In the genomic region with DNA sequence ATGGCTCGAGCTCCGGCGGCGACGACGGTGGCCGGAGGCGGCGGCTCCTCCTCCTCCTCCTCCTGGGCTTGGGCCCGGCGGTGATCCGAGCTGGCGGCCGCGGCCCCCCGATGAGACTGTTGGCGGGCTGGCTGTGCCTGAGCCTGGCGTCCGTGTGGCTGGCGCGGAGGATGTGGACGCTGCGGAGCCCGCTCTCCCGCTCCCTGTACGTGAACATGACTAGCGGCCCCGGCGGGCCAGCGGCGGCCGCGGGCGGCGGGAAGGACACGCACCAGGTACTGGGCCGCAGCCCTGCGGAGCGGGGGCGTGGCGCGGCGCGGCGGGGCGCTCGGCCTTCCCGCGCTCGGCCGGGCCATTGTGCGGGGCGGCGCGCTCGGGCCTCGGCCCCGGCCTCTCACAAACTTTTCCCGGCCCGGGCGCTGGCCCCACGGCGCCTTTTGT, we compare ENCODE assay signal across 7 mouse cellular contexts. TPM values are rescaled to one million over a fixed set of nuclear protein-coding genes. Genes with fewer than 3 reads are reported as not detected.
A peak's percentile ranks its signal among the peaks of the same experiment; 100 is the strongest.
DNase-seq lines count a peak whose midpoint lies in the region; ATAC-seq and TF ChIP-seq lines count a peak whose summit lies in the region.

No protein-coding gene starts in this region.

- H3K4me1 ChIP-seq in bone marrow, adult 2 months (ENCODE audit: control insufficient read depth, insufficient read depth, low read length), result no peaks in the 10 kb centered on the region; the same call in 1 of the 2 replicates
- H3K4me1 ChIP-seq in embryonic facial prominence, embryonic 10.5 days, result peaks cover 27% of the 10 kb centered on the region
- peaks cover 41% of the 10 kb centered on the region for H3K4me1 ChIP-seq in hindbrain, embryonic 15.5 days (replicated peaks)
- peaks cover 4% of the 10 kb centered on the region; the same call in 1 of the 2 replicates for H3K4me1 ChIP-seq in lung, postnatal 0 days (ENCODE audit: insufficient read depth, low read depth, low read length)

- peaks cover 9% of the 10 kb centered on the region; the same call in 1 of the 2 replicates for H3K36me3 ChIP-seq in embryonic facial prominence, embryonic 10.5 days (replicated peaks)
- H3K36me3 ChIP-seq in hindbrain, embryonic 15.5 days, result no peaks in the 10 kb centered on the region
- no peaks in the 10 kb centered on the region for H3K36me3 ChIP-seq in lung, postnatal 0 days (ENCODE audit: insufficient read depth, low read length)

- TF ChIP-seq EP300 in lung, postnatal 0 days (IDR thresholded peaks at IDR 0.05), result no peak

- intact Hi-C loops in left cerebral cortex, adult 2 months (cut with DNase I), result loop anchor here (5.0 to 10.0 kb wide), 3 partner anchors 52 to 400 kb away; partner anchors contain the start of genes Cdr2, Mfsd13b and Uqcrc2
- intact Hi-C loops in left cerebral cortex, postnatal 4 days (cut with DNase I), result no loop called here

- H3K27ac ChIP-seq in left cerebral cortex, adult 2 months, result peak overlapping the region; percentile 98
- H3K27ac ChIP-seq in bone marrow, adult 2 months (ENCODE audit: control insufficient read depth, insufficient read depth, low read depth, low read length, poor library complexity), result peak overlapping the region; percentile 91
- H3K27ac ChIP-seq in embryonic facial prominence, embryonic 10.5 days (replicated peaks), result peak overlapping the region; percentile 100
- H3K27ac ChIP-seq in hindbrain, embryonic 15.5 days (replicated peaks), result peak overlapping the region; percentile 93
- H3K27ac ChIP-seq in lung, postnatal 0 days (ENCODE audit: low read length), result peak overlapping the region; percentile 91

- WGBS in bone marrow, adult 2 months, result under 1% methylated on average over 63 of the region's 63 CpGs
- under 1% methylated on average over 63 of the region's 63 CpGs for WGBS in embryonic facial prominence, embryonic 10.5 days
- WGBS in hindbrain, embryonic 15.5 days, result under 1% methylated on average over 40 of the region's 63 CpGs
- 0% methylated on average over 29 of the region's 63 CpGs for WGBS in lung, postnatal 0 days

- no peak for TF ChIP-seq POLR2A in bone marrow, adult 2 months (IDR thresholded peaks at IDR 0.05; ENCODE audit: borderline replicate concordance, control insufficient read depth, low read depth, low read length)

- H3K4me2 ChIP-seq in hindbrain, embryonic 15.5 days, result peak overlapping the region; percentile 86
- H3K4me2 ChIP-seq in lung, postnatal 0 days (replicated peaks; ENCODE audit: low read depth, low read length), result peak overlapping the region; percentile 85

- peak overlapping the region; percentile 80 for H3K9ac ChIP-seq in hindbrain, embryonic 15.5 days
- H3K9ac ChIP-seq in lung, postnatal 0 days (replicated peaks; ENCODE audit: low read depth), result peak overlapping the region; percentile 96

- ATAC-seq in hindbrain, embryonic 15.5 days (ENCODE audit: low FRiP score, low read depth), result peak; percentile 84
- peak; percentile 71 for ATAC-seq in lung, postnatal 0 days

- H3K27me3 ChIP-seq in embryonic facial prominence, embryonic 10.5 days (replicated peaks; ENCODE audit: low read depth, poor library complexity, severe bottlenecking), result peaks cover 24% of the 10 kb centered on the region
- 0 out of 2 replicates have a peak, but pooled peaks cover 2% of the 10 kb centered on the region for H3K27me3 ChIP-seq in hindbrain, embryonic 15.5 days
- H3K27me3 ChIP-seq in lung, postnatal 0 days (replicated peaks; ENCODE audit: insufficient read depth, low read length), result no peaks in the 10 kb centered on the region

- peak overlapping the region; percentile 81 for H3K4me3 ChIP-seq in left cerebral cortex, adult 2 months
- peak overlapping the region; percentile 79 for H3K4me3 ChIP-seq in bone marrow, adult 2 months (replicated peaks; ENCODE audit: control insufficient read depth, low read depth, low read length)
- H3K4me3 ChIP-seq in embryonic facial prominence, embryonic 10.5 days, result peak overlapping the region; percentile 91
- peak overlapping the region; percentile 62 for H3K4me3 ChIP-seq in hindbrain, embryonic 15.5 days
- H3K4me3 ChIP-seq in lung, postnatal 0 days (ENCODE audit: low read depth, low read length), result peak overlapping the region; percentile 96

- H3K9me3 ChIP-seq in embryonic facial prominence, embryonic 10.5 days, result no peaks in the 10 kb centered on the region
- no peaks in the 10 kb centered on the region for H3K9me3 ChIP-seq in hindbrain, embryonic 15.5 days
- no peaks in the 10 kb centered on the region for H3K9me3 ChIP-seq in lung, postnatal 0 days (ENCODE audit: low read length)

- TF ChIP-seq CTCF in left cerebral cortex, adult 2 months (IDR thresholded peaks at IDR 0.05), result no peak
- TF ChIP-seq CTCF in bone marrow, adult 2 months (IDR thresholded peaks at IDR 0.05; ENCODE audit: control insufficient read depth, insufficient read depth, low read length), result no peak
- no peak for TF ChIP-seq CTCF in lung, postnatal 0 days (IDR thresholded peaks at IDR 0.05)

- DNase-seq in left cerebral cortex, adult 2 months (ENCODE audit: extremely low spot score in 1 of 2, low spot score in 2 of 2), result peak in 1 of 2 experiments; percentile 67
- no peak for DNase-seq in left cerebral cortex, postnatal 4 days
- DNase-seq in embryonic facial prominence, embryonic 10.5 days (ENCODE audit: low spot score), result no peak
- peak; percentile 36 for DNase-seq in lung, postnatal 0 days (ENCODE audit: low spot score)
- DNase-seq in urinary bladder, postnatal 14 days (ENCODE audit: low spot score), result peak; percentile 48

RNA-seq across cellular contexts. Expression of gene Mettl9, which starts 0.5 kb away (rescaled TPM):
- 10 to 100 TPM; 81.9 to 93.1 TPM for total RNA-seq in left cerebral cortex, adult 2 months (2021)
- 100 to 1,000 TPM; 113 to 139 TPM for total RNA-seq in left cerebral cortex, postnatal 4 days (2021)
- polyA plus RNA-seq in bone marrow, adult 2 months (2011; ENCODE audit: insufficient read depth, insufficient read length, low replicate concordance, missing spikeins), result 22.6 and 48.1 TPM in 2 replicates
- polyA plus RNA-seq in embryonic facial prominence, embryonic 10.5 days (2016; fragmentation: Nextera tagmentation; extraction: Ambion mirVana), result 182 and 187 TPM in 2 replicates
- 183 and 189 TPM in 2 replicates for polyA plus RNA-seq in hindbrain, embryonic 15.5 days (2015; fragmentation: Nextera tagmentation; extraction: Ambion mirVana)
- polyA plus RNA-seq in lung, postnatal 0 days (2015; fragmentation: Nextera tagmentation; extraction: Ambion mirVana), result 69.7 and 73.9 TPM in 2 replicates

RNA-seq across cellular contexts. Expression of gene Igsf6, which starts 39.7 kb away (rescaled TPM):
- total RNA-seq in left cerebral cortex, adult 2 months (2021), result under 1 TPM; 0.21 to 0.32 TPM
- under 1 TPM; 0.26 to 0.28 TPM for total RNA-seq in left cerebral cortex, postnatal 4 days (2021)
- polyA plus RNA-seq in bone marrow, adult 2 months (2011; ENCODE audit: insufficient read depth, insufficient read length, low replicate concordance, missing spikeins), result 13.4 and 51.1 TPM in 2 replicates
- 0.67 and 1.2 TPM in 2 replicates for polyA plus RNA-seq in embryonic facial prominence, embryonic 10.5 days (2016; fragmentation: Nextera tagmentation; extraction: Ambion mirVana)
- 0.87 and 1.7 TPM in 2 replicates for polyA plus RNA-seq in hindbrain, embryonic 15.5 days (2015; fragmentation: Nextera tagmentation; extraction: Ambion mirVana)
- 5.5 TPM in 2 replicates for polyA plus RNA-seq in lung, postnatal 0 days (2015; fragmentation: Nextera tagmentation; extraction: Ambion mirVana)

RNA-seq across cellular contexts. Expression of gene Otoa, which starts 46.7 kb away (rescaled TPM):
- under 1 TPM; 0.18 to 0.37 TPM for total RNA-seq in left cerebral cortex, adult 2 months (2021)
- under 1 TPM; 0.58 to 0.74 TPM for total RNA-seq in left cerebral cortex, postnatal 4 days (2021)
- polyA plus RNA-seq in bone marrow, adult 2 months (2011; ENCODE audit: insufficient read depth, insufficient read length, low replicate concordance, missing spikeins), result not detected in 2 replicates
- 0.05 and 0.13 TPM in 2 replicates for polyA plus RNA-seq in embryonic facial prominence, embryonic 10.5 days (2016; fragmentation: Nextera tagmentation; extraction: Ambion mirVana)
- polyA plus RNA-seq in hindbrain, embryonic 15.5 days (2015; fragmentation: Nextera tagmentation; extraction: Ambion mirVana), result 0.12 and 0.27 TPM in 2 replicates
- polyA plus RNA-seq in lung, postnatal 0 days (2015; fragmentation: Nextera tagmentation; extraction: Ambion mirVana), result 0.04 TPM in 2 replicates

RNA-seq across cellular contexts. Expression of gene Mfsd13b, which starts 52.4 kb away (rescaled TPM):
- total RNA-seq in left cerebral cortex, adult 2 months (2021), result under 1 TPM; 0.44 to 0.86 TPM
- total RNA-seq in left cerebral cortex, postnatal 4 days (2021), result not detected
- not detected in 2 replicates for polyA plus RNA-seq in bone marrow, adult 2 months (2011; ENCODE audit: insufficient read depth, insufficient read length, low replicate concordance, missing spikeins)
- polyA plus RNA-seq in embryonic facial prominence, embryonic 10.5 days (2016; fragmentation: Nextera tagmentation; extraction: Ambion mirVana), result 0.40 and 0.62 TPM in 2 replicates
- 0.19 and 0.76 TPM in 2 replicates for polyA plus RNA-seq in hindbrain, embryonic 15.5 days (2015; fragmentation: Nextera tagmentation; extraction: Ambion mirVana)
- 0.11 and 0.40 TPM in 2 replicates for polyA plus RNA-seq in lung, postnatal 0 days (2015; fragmentation: Nextera tagmentation; extraction: Ambion mirVana)

RNA-seq across cellular contexts. Expression of gene Cdr2, which starts 52.6 kb away (rescaled TPM):
- 1 to 10 TPM; 9.5 to 9.8 TPM for total RNA-seq in left cerebral cortex, adult 2 months (2021)
- total RNA-seq in left cerebral cortex, postnatal 4 days (2021), result 10 to 100 TPM in 1 of 2 experiments, 1 to 10 TPM in 1; 8.5 to 11.4 TPM
- polyA plus RNA-seq in bone marrow, adult 2 months (2011; ENCODE audit: insufficient read depth, insufficient read length, low replicate concordance, missing spikeins), result 104 and 196 TPM in 2 replicates
- polyA plus RNA-seq in embryonic facial prominence, embryonic 10.5 days (2016; fragmentation: Nextera tagmentation; extraction: Ambion mirVana), result 11.5 and 14.5 TPM in 2 replicates
- polyA plus RNA-seq in hindbrain, embryonic 15.5 days (2015; fragmentation: Nextera tagmentation; extraction: Ambion mirVana), result 14.5 and 16.5 TPM in 2 replicates
- polyA plus RNA-seq in lung, postnatal 0 days (2015; fragmentation: Nextera tagmentation; extraction: Ambion mirVana), result 8.4 and 8.9 TPM in 2 replicates

Comparison
In these comparisons a context has a peak if more than half of its experiments do, and no peak if none do; other contexts are left out.
1. DNase-seq: peak in lung, postnatal 0 days (single experiment) and urinary bladder, postnatal 14 days (single experiment); none in left cerebral cortex, postnatal 4 days (single experiment) and embryonic facial prominence, embryonic 10.5 days (single experiment).
2. Peak in every context shown above with its lines, with median percentiles within 50 percentile points of each other: H3K27ac ChIP-seq and H3K4me3 ChIP-seq.